Mouse (Mus musculus) cerebellum, adult 8-10 months (tissue): ENCODE data around the gene Atg9b.

Experiments used
- DNase-seq: peaks from one replicate; pipeline ENCODE4 v3.0.0; 2022

The Atg9b gene

GRCm38 (mm10) chr5:24391864-24392263 lies at the start of gene Atg9b:
Gene Atg9b, minus strand, starts transcription at chr5:24392143.
- DNase-seq, result no peak

DNA sequence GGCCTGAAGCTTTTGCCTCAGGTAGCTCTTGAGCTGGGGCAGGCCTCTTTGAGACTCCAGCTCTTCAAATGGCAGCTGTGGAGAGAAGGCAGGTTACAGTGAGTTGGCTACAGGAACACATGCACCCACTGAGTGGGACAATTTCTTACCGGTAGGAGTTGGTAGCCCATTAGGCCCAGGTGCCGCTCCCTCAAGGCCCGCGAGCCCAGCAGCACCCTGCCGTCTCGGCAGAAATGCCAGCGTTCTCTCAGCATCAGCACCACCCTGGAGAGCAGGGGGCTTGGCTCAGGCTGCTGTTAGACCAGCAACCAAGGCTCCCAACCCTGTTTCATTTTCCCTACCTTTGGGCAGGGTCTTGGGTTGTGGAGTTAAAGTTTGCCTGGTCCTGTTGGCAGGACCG lies 49.2 kb upstream of the Atg9b start:
- no peak for DNase-seq

- no peak for DNase-seq
Observed at GRCm38 (mm10) chr5:24433993-24434392, 42.0 kb upstream of the Atg9b start.

GRCm38 (mm10) chr5:24428596-24428995 lies 36.7 kb upstream of the Atg9b start:
- DNase-seq, result no peak

GRCm38 (mm10) chr5:24427981-24428402 lies 36.0 kb upstream of the Atg9b start:
- no peak for DNase-seq

DNA sequence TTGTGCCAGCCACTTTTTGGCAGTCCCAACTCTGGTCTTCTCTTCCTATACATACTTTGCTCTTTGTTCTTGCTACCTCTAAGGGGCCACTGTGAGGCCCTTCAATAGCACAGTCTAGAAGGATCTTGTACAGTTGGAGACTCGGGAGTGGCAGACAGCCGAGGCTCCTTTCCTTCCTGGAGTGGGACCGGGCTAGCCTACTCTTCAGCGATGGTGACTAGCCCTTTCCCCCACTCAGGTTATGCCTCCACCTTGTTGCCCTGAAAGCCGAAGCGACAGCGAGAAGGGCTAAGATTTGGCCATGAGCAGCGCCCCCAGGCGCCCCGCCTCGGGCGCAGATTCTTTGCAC lies 35.3 kb upstream of the Atg9b start:
- DNase-seq, result no peak

GRCm38 (mm10) chr5:24426556-24427284 lies 34.8 kb upstream of the Atg9b start:
- DNase-seq, result no peak

DNA sequence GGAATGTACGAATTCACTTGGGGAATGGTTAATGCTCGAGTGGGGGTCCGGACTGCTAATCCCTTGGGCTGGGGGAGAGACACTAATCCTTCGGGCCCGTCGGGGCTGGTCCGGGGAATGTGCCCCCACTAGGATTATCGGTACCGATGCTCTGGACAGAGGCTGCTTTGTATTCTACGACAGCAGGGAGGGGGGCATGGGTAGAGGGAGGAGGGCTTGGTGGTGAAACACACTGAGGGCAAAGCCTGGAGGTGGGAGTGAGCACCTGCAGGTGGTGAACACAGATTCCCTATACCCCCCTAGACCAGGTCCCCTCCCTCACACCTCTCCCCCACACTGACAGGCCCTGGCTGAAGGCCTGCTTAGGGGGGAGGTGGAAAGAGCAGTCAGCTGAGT lies 34.1 kb upstream of the Atg9b start:
- DNase-seq, result no peak

DNA sequence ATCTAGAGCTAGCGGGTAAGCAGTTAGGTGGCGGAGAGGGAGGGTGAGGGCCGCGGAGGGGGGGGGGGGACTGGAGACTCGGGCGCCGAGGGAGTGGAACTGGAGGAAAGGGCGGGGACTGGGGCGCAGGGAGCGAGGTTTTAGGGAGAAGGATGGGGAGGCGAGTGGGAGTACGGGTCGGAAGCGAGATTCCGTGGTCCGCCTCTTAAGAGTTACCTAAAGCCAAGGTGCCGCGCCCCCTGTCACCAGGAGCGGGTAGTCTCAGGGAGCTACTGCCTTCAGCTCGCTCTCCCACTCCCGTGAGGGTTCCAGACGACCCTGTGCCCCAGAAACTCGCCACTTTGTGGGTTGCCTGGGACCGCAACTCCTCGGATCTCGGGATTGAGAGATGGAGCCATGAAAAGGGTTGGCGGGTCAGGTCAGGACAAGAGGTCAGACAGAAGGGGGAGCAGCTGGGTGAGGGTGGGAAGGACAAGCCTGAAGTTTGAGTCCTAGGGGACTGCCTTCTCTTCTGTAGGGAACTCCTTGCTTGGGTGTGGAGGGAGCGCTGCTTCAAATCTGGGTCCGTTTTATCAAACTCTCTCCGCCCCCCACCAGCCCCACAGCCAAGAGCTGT lies 33.6 kb upstream of the Atg9b start:
- peak; percentile 49 for DNase-seq

- DNase-seq, result peak; percentile 67
Observed at GRCm38 (mm10) chr5:24424861-24425411, 33.0 kb upstream of the Atg9b start.

DNA sequence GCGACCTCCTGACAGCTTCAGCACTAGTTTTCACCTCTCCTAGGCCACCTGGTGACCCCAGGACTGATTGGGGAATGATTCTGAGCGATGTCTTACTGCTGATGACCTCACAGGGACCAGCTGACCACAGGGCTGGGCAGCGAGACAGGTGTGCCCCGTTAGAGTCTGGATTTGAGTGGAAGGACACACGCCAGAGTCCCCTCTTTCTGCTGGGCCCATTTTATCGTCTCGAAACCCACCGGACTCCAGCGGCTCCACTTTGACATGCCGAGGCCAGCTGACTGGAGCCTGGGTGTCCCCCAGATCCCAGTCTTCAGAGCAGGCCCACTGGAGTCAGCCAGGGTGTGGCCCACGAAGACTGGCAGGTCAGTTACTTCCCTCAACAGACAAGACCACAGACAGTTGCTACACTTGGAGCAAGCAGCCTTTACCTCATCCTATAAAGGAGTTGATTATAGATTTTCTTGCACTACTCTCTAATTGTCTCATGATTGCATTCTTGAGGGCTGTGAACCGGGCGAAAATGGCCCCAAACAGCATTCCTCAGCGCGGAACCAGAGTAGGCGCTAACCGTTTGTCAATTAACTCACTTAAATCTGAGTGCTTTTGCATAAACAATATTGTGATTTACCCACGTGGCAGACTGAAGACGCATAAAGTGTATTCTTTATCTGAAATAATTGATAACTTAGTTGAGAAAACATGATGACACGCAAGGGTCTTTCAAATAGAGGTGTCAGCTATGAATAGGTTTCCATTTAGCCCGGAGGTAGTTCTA lies 32.2 kb upstream of the Atg9b start:
- DNase-seq, result no peak

DNA sequence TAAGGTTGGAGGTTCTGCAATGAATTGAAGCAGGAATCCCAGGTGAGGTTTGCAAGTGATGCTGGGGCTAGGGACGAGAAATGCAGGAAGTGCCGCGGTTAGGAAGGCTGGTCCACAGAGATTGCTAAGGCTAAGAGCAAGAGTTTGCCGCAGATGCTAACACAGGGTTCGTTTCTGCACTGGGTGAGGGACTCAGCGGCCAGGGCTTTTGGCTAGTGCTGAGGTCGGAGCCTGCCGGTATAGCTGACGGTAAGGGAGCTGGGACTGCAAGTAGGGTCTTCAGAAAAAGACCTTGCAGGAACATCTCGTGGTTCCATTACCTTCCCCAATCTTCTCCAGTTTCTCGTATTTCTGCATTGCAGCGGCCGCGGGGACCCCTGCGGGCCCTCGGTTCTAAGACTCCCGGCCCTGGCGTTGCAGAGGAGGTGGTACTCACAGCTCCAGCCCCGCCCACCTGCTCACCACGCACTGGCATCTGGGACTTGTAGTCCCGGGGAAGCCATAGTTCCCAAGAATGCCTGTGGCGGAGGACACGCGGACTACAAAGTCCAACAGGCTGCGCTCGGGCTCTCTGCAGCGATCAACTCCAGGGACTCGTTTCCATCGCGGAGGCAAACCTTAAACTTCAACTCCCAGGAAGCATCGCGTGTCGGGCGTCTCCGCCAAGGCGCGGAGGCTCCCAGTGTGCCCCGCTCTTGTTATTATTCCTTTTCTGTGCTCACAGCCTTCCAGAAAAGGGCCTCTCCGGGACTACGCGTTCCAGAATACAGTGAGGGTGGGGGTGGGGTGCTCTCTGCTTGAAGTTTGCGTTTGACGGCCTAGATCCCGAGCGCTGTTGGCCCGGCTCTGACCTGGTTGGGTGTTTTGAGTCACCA lies 31.4 kb upstream of the Atg9b start, which contains the start of the genes Cdk5 and Slc4a2:
Cdk5 (minus strand) TSS at position 402 of the 875 bp plus-strand sequence.
Slc4a2 (plus strand) TSS at position 709 of the 875 bp plus-strand sequence.
- DNase-seq, result peak; percentile 97

GRCm38 (mm10) chr5:24420381-24420780 lies 28.4 kb upstream of the Atg9b start:
- no peak for DNase-seq

DNA sequence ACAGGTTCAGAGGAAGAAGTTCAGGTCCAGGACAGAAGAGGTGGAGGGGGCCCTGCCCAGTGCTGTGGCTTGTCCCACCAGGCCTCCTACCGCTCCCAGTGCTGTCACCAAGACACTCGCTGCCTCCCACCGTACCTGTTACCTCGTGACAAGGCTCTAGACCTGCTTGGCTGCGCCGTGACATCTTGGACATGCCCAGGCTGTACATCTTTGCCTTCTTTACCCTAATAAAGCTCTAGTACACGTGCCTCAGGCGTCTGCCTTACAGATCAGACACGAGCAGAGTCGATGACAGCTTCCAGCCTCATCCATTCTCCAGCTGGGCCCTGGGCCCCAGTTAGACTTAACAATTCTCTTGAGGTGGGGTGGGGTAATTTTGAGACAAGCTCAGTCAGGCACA lies 25.6 kb upstream of the Atg9b start:
- no peak for DNase-seq

GRCm38 (mm10) chr5:24416222-24416736 lies 24.3 kb upstream of the Atg9b start:
- DNase-seq, result peak; percentile 78

- no peak for DNase-seq
Observed at GRCm38 (mm10) chr5:24413938-24414337, 22.0 kb upstream of the Atg9b start.

DNA sequence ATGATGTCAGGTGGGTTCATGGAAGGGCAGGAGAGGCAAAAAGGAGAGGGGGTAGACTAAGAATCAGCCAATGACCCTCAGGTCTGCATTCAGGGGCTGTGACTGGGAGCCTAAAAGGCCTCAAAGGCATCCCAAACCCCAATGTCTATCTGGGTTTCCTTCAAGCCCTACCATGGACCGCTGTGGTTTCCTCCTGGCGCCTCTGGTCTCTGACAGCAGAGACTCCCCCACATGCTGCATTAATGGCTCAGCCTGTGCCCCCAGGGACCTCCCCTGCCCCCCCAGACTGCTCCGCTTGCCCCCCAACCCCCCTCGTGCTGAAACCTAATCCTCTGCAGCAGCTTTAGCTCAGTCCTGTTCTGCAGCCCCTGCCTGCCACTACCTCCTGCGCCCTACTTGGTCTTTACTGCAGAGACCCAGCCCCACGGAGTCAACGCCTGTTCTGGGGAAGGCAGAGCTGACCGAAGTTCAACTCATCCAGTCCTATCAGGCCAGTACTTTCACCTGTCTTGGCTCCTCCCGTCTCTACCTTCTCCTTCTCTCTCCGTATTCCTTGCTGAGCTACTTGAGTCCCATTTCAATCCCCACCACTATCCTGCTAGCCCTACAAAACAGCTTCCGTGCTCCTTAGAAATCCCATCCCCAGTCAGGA lies 21.2 kb upstream of the Atg9b start, which contains the start of gene Asic3:
Asic3 (plus strand) TSS at position 351 of the 652 bp plus-strand sequence.
- DNase-seq, result no peak

DNA sequence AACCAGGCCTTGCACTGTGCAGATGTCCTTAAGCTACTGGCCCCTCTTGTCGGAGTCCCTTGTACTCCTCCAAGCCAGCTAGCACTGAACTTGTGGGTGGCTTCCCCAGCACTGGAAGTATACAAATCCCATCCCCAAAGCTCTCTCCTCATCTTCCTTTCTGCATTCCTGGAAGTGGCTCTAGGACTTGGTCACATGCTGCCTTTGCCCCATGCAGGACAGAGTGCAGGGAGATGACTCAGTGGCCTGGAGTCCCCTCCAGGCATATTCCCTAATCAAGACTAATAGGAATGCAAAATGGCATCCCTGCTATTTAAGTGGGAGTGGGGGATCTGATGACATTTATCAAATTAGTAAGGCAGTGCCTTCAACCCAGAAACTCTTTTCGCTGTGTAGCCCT lies 20.1 kb upstream of the Atg9b start:
- no peak for DNase-seq

GRCm38 (mm10) chr5:24409466-24409865 lies 17.5 kb upstream of the Atg9b start:
- DNase-seq, result no peak

- no peak for DNase-seq
Observed at GRCm38 (mm10) chr5:24408651-24409050, 16.7 kb upstream of the Atg9b start.

- DNase-seq, result no peak
Observed at GRCm38 (mm10) chr5:24405389-24405876, 13.5 kb upstream of the Atg9b start.
